Mouse (Mus musculus): ENCODE results near the gene Arv1. TPM values are rescaled to one million over a fixed set of nuclear protein-coding genes. Genes with fewer than 3 reads are reported as not detected.

Gene Arv1
- 28.2 and 30.6 TPM in 2 replicates for polyA plus RNA-seq (2015; fragmentation: Nextera tagmentation; extraction: Ambion mirVana)

- peak within 1 kb of the TSS; percentile 83 for H3K4me2 ChIP-seq
- peak within 1 kb of the TSS; percentile 77 for H3K27ac ChIP-seq (replicated peaks)
- WGBS = under 1% methylated on average over 59 of the region's 59 CpGs
- H3K4me3 ChIP-seq (replicated peaks) = peak within 1 kb of the TSS; percentile 92
- no peaks in the 10 kb centered on the region for H3K27me3 ChIP-seq (replicated peaks)
- H3K4me1 ChIP-seq = peaks cover 31% of the 10 kb centered on the region
- H3K36me3 ChIP-seq = peaks cover 13% of the 10 kb centered on the region
- ATAC-seq (ENCODE audit: low FRiP score) = peak; percentile 99
- no peaks in the 10 kb centered on the region for H3K9me3 ChIP-seq (replicated peaks)
- peak within 1 kb of the TSS; percentile 89 for H3K9ac ChIP-seq (replicated peaks)
These were observed at the start of gene Arv1, which contains the start of gene Ttc13 for GRCm38 (mm10) chr8:124721862-124722515. Arv1 (plus strand) TSS chr8:124722139. Ttc13 (minus strand) TSS chr8:124721983.

- 99% methylated on average over 2 of the region's 2 CpGs for WGBS
- peaks cover 57% of the 10 kb centered on the region for H3K36me3 ChIP-seq
- no peak overlapping the region for H3K4me3 ChIP-seq (replicated peaks)
- H3K4me2 ChIP-seq = no peak overlapping the region
- no peaks in the 10 kb centered on the region for H3K9me3 ChIP-seq (replicated peaks)
- no peak for ATAC-seq (ENCODE audit: low FRiP score)
- H3K27me3 ChIP-seq (replicated peaks) = no peaks in the 10 kb centered on the region
- H3K4me1 ChIP-seq = peaks cover 5% of the 10 kb centered on the region; the same call in 1 of the 2 replicates
- no peak overlapping the region for H3K9ac ChIP-seq (replicated peaks)
- H3K27ac ChIP-seq (replicated peaks) = no peak overlapping the region
These were observed 49.6 kb upstream of the Arv1 start for GRCm38 (mm10) chr8:124672345-124672744.

GRCm38 (mm10) chr8:124676661-124677060 lies 45.3 kb upstream of the Arv1 start:
- peaks cover 6% of the 10 kb centered on the region; the same call in 1 of the 2 replicates for H3K4me1 ChIP-seq
- 92% methylated on average over 4 of the region's 4 CpGs for WGBS
- peaks cover 66% of the 10 kb centered on the region for H3K36me3 ChIP-seq
- no peak overlapping the region for H3K9ac ChIP-seq (replicated peaks)
- H3K4me3 ChIP-seq (replicated peaks) = no peak overlapping the region
- no peaks in the 10 kb centered on the region for H3K27me3 ChIP-seq (replicated peaks)
- no peak overlapping the region for H3K4me2 ChIP-seq
- H3K9me3 ChIP-seq (replicated peaks) = no peaks in the 10 kb centered on the region
- H3K27ac ChIP-seq (replicated peaks) = peak overlapping the region; percentile 78
- ATAC-seq (ENCODE audit: low FRiP score) = 0 out of 2 replicates have a peak, but pooled peaks have one; percentile 4

- Histone ChIP-seq H3K4me2 (no peak overlapping the region), H3K27me3 (replicated peaks) (no peaks in the 10 kb centered on the region), H3K36me3 (peaks cover 68% of the 10 kb centered on the region), H3K9ac (replicated peaks) (no peak overlapping the region), H3K27ac (replicated peaks) (peak overlapping the region; percentile 78), H3K9me3 (replicated peaks) (no peaks in the 10 kb centered on the region), H3K4me1 (peaks cover 6% of the 10 kb centered on the region; the same call in 1 of the 2 replicates), H3K4me3 (replicated peaks) (no peak overlapping the region)
- ATAC-seq (ENCODE audit: low FRiP score) = peak; percentile 58
- 76% methylated on average over 7 of the region's 7 CpGs for WGBS
These were observed 44.9 kb upstream of the Arv1 start for GRCm38 (mm10) chr8:124677078-124677477.

GRCm38 (mm10) chr8:124677486-124677885 lies 44.5 kb upstream of the Arv1 start:
- Histone ChIP-seq H3K27me3 (replicated peaks) (no peaks in the 10 kb centered on the region), H3K4me3 (replicated peaks) (no peak overlapping the region), H3K4me2 (no peak overlapping the region), H3K4me1 (peaks cover 6% of the 10 kb centered on the region; the same call in 1 of the 2 replicates), H3K27ac (replicated peaks) (peak overlapping the region; percentile 78), H3K9me3 (replicated peaks) (no peaks in the 10 kb centered on the region), H3K9ac (replicated peaks) (no peak overlapping the region), H3K36me3 (peaks cover 68% of the 10 kb centered on the region)
- 51% methylated on average over 12 of the region's 12 CpGs for WGBS
- ATAC-seq (ENCODE audit: low FRiP score) = peak; percentile 85

GRCm38 (mm10) chr8:124678246-124678645 lies 43.7 kb upstream of the Arv1 start:
- Histone ChIP-seq H3K36me3 (peaks cover 68% of the 10 kb centered on the region), H3K27me3 (replicated peaks) (no peaks in the 10 kb centered on the region), H3K4me1 (peaks cover 6% of the 10 kb centered on the region; the same call in 1 of the 2 replicates), H3K9me3 (replicated peaks) (no peaks in the 10 kb centered on the region), H3K4me2 (no peak overlapping the region), H3K4me3 (replicated peaks) (no peak overlapping the region), H3K9ac (replicated peaks) (no peak overlapping the region), H3K27ac (replicated peaks) (no peak overlapping the region)
- no peak for ATAC-seq (ENCODE audit: low FRiP score)
- WGBS = 92% methylated on average over 13 of the region's 13 CpGs

GRCm38 (mm10) chr8:124681077-124681791 lies 40.7 kb upstream of the Arv1 start:
- Histone ChIP-seq H3K4me2 (no peak overlapping the region), H3K36me3 (peaks cover 68% of the 10 kb centered on the region), H3K27ac (replicated peaks) (no peak overlapping the region), H3K27me3 (replicated peaks) (no peaks in the 10 kb centered on the region), H3K9ac (replicated peaks) (no peak overlapping the region), H3K9me3 (replicated peaks) (no peaks in the 10 kb centered on the region), H3K4me3 (replicated peaks) (no peak overlapping the region), H3K4me1 (peaks cover 6% of the 10 kb centered on the region; the same call in 1 of the 2 replicates)
- no peak for ATAC-seq (ENCODE audit: low FRiP score)
- 88% methylated on average over 10 of the region's 10 CpGs for WGBS

- no peaks in the 10 kb centered on the region for H3K27me3 ChIP-seq (replicated peaks)
- no peaks in the 10 kb centered on the region for H3K9me3 ChIP-seq (replicated peaks)
- no peak overlapping the region for H3K4me2 ChIP-seq
- peaks cover 6% of the 10 kb centered on the region; the same call in 1 of the 2 replicates for H3K4me1 ChIP-seq
- no peak overlapping the region for H3K27ac ChIP-seq (replicated peaks)
- WGBS = 85% methylated on average over 10 of the region's 10 CpGs
- peaks cover 70% of the 10 kb centered on the region for H3K36me3 ChIP-seq
- no peak for ATAC-seq (ENCODE audit: low FRiP score)
- no peak overlapping the region for H3K4me3 ChIP-seq (replicated peaks)
- H3K9ac ChIP-seq (replicated peaks) = no peak overlapping the region
These were observed 40.2 kb upstream of the Arv1 start for GRCm38 (mm10) chr8:124681792-124682157.

- Histone ChIP-seq H3K36me3 (peaks cover 70% of the 10 kb centered on the region), H3K4me1 (peaks cover 2% of the 10 kb centered on the region; the same call in 1 of the 2 replicates), H3K9me3 (replicated peaks) (no peaks in the 10 kb centered on the region), H3K27ac (replicated peaks) (no peak overlapping the region), H3K27me3 (replicated peaks) (no peaks in the 10 kb centered on the region), H3K9ac (replicated peaks) (no peak overlapping the region), H3K4me2 (no peak overlapping the region), H3K4me3 (replicated peaks) (no peak overlapping the region)
- WGBS = 79% methylated on average over 10 of the region's 10 CpGs
- no peak for ATAC-seq (ENCODE audit: low FRiP score)
These were observed 39.7 kb upstream of the Arv1 start for GRCm38 (mm10) chr8:124682218-124682617.

- no peak overlapping the region for H3K9ac ChIP-seq (replicated peaks)
- H3K4me2 ChIP-seq = no peak overlapping the region
- H3K4me1 ChIP-seq = no peaks in the 10 kb centered on the region
- no peaks in the 10 kb centered on the region for H3K9me3 ChIP-seq (replicated peaks)
- no peaks in the 10 kb centered on the region for H3K27me3 ChIP-seq (replicated peaks)
- H3K36me3 ChIP-seq = peaks cover 54% of the 10 kb centered on the region
- ATAC-seq (ENCODE audit: low FRiP score) = no peak
- WGBS = 94% methylated on average over 13 of the region's 13 CpGs
- no peak overlapping the region for H3K27ac ChIP-seq (replicated peaks)
- no peak overlapping the region for H3K4me3 ChIP-seq (replicated peaks)
These were observed 33.0 kb upstream of the Arv1 start for GRCm38 (mm10) chr8:124688899-124689298.

- H3K4me1 ChIP-seq = no peaks in the 10 kb centered on the region
- no peak overlapping the region for H3K4me3 ChIP-seq (replicated peaks)
- H3K36me3 ChIP-seq = peaks cover 47% of the 10 kb centered on the region
- ATAC-seq (ENCODE audit: low FRiP score) = no peak
- 97% methylated on average over 4 of the region's 4 CpGs for WGBS
- H3K27me3 ChIP-seq (replicated peaks) = no peaks in the 10 kb centered on the region
- no peaks in the 10 kb centered on the region for H3K9me3 ChIP-seq (replicated peaks)
- no peak overlapping the region for H3K9ac ChIP-seq (replicated peaks)
- H3K4me2 ChIP-seq = no peak overlapping the region
- H3K27ac ChIP-seq (replicated peaks) = no peak overlapping the region
These were observed 30.2 kb upstream of the Arv1 start for GRCm38 (mm10) chr8:124691706-124692105.

Data from neural tube, embryonic 15.5 days (tissue).